Mouse (Mus musculus) intestine, embryonic 16.5 days (tissue): Measurements from ENCODE around the gene Natd1. TPM values are rescaled to one million over a fixed set of nuclear protein-coding genes. Genes with fewer than 3 reads are reported as not detected.
"Not testable (repeated sequence)": the region's sequence is repeated elsewhere in the genome, so short reads cannot be mapped to it uniquely, and the experiment has no call there.

Experiments
- ATAC-seq: fragments of 200-750 bp; cut with Nextera tagmentation; 2 replicates; pipeline ENCODE4 v1.8.0; 2017; ENCODE audit warnings: moderate TSS enrichment, moderate library complexity
- H3K27ac ChIP-seq: fragments of 300-500 bp; sonication (generic); 2 replicates; pipeline ENCODE4 v1.5.1; 2014; ENCODE audit warnings: mild to moderate bottlenecking, low read length
- H3K27me3 ChIP-seq: fragments of 300-500 bp; sonication (generic); replicated peaks from 2 replicates; pipeline ENCODE4 v1.6.1; 2014; ENCODE audit warnings: low read length, control low read depth, mixed read lengths; ENCODE audit not compliant: control insufficient read depth, insufficient read depth
- H3K36me3 ChIP-seq: fragments of 300-500 bp; sonication (generic); 2 replicates; pipeline ENCODE4 v1.6.1; 2014; ENCODE audit warnings: low read length, control low read depth; ENCODE audit not compliant: control insufficient read depth, insufficient read depth
- H3K4me1 ChIP-seq: fragments of 300-500 bp; sonication (generic); 2 replicates; pipeline ENCODE4 v1.6.1; 2014; ENCODE audit warnings: low read length, control low read depth, mixed read lengths; ENCODE audit not compliant: control insufficient read depth, insufficient read depth
- H3K4me2 ChIP-seq: fragments of 300-500 bp; sonication (generic); 2 replicates; pipeline ENCODE4 v1.6.1; 2014; ENCODE audit warnings: low read depth, low read length, control low read depth
- H3K4me3 ChIP-seq: fragments of 300-500 bp; sonication (generic); 2 replicates; pipeline ENCODE4 v1.5.1; 2014; ENCODE audit warnings: mild to moderate bottlenecking, low read length
- H3K9ac ChIP-seq: fragments of 300-500 bp; sonication (generic); 2 replicates; pipeline ENCODE4 v1.6.1; 2014; ENCODE audit warnings: low read depth, low read length
- H3K9me3 ChIP-seq: fragments of 300-500 bp; sonication (generic); 2 replicates; pipeline ENCODE4 v1.6.1; 2016; ENCODE audit warnings: low read length, control low read depth; ENCODE audit not compliant: control insufficient read depth
- WGBS: fragments of 180-500 bp; shearing (Covaris S2); extraction: QIAGEN DNeasy Blood & Tissue Kit; methylation state at CpG from one replicate; pipeline ENCODE4 v1.1.7; 2014; 5-methylcytosine and 5-hydroxymethylcytosine counted together
- polyA plus RNA-seq: library from polyadenylated mRNA; unstranded; fragments of >200 nt; fragmentation: Nextera tagmentation; extraction: Ambion mirVana; gene quantifications from 2 replicates; pipeline ENCODE4 v1.2.1, GENCODE M21; 2015

Natd1 gene
- polyA plus RNA-seq, 1 experiment from 2014 or later, result 10.8 TPM

DNA sequence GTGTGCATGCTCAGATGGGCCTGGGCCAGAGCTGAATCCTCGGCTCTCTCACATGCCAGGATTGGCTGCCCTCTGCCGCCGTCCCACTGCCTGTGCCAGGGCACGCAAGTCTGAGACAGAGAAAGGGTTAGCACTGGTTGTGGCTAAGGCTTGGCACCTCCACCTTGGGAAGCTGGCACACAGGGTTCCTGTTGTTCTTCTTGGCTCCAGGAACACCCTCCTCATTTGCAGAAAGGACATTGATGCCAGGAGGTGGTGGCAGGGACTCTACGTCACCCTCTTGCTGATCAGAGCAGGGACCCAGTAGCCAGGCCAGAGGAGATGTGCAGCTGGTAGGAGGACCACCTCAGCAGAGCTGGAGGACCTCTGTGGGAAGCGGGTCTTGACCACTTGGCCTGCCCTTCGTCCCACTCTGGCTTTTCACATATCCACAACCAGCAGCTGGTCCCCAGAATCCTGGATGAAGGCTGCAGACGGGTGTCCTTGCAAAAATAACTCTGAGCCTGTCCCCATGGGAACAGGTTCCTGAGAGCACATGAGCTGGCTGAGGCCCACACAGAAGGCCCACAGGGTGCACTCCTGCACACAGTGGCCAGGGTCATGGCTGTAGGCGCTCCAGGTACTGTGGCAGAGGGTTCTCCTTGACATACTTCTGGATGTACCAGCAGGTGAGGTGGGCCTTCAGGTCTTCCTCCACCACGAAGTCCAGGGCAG is 9.0 kb downstream of the Natd1 start:
- Histone ChIP-seq H3K36me3 (peaks cover 8% of the 10 kb centered on the region; the same call in 1 of the 2 replicates), H3K27me3 (no peaks in the 10 kb centered on the region), H3K4me3 (no peak overlapping the region), H3K27ac (no peak overlapping the region), H3K9ac (no peak overlapping the region), H3K9me3 (no peaks in the 10 kb centered on the region), H3K4me2 (no peak overlapping the region), H3K4me1 (no peaks in the 10 kb centered on the region)
- 91% methylated on average over 10 of the region's 10 CpGs for WGBS
- ATAC-seq, result no peak

DNA sequence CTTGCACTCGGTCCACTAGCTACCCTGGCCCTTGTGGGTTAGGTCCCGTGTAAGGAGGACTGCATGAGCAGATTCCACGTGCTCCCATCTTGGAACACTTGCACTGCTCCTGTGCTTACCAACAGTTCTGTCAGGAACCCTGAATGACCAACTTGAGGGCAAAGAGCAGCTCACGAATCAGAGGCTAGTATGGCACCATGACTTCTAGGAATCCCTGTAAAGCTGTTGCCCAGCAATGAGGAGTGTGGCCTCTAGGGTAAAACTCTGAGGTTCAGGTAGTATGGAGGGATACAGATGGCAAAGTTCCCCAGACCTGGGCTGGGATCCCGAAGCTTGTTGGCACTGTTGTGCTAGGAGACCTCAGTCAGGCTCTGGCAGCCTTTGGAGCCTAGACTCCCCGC is 10.9 kb downstream of the Natd1 start:
- Histone ChIP-seq H3K27me3 (no peaks in the 10 kb centered on the region), H3K36me3 (peaks cover 8% of the 10 kb centered on the region; the same call in 1 of the 2 replicates), H3K4me3 (no peak overlapping the region), H3K9me3 (no peaks in the 10 kb centered on the region), H3K9ac (no peak overlapping the region), H3K27ac (no peak overlapping the region), H3K4me2 (no peak overlapping the region), H3K4me1 (no peaks in the 10 kb centered on the region)
- WGBS, result 87% methylated on average over 6 of the region's 6 CpGs
- ATAC-seq, result no peak

DNA sequence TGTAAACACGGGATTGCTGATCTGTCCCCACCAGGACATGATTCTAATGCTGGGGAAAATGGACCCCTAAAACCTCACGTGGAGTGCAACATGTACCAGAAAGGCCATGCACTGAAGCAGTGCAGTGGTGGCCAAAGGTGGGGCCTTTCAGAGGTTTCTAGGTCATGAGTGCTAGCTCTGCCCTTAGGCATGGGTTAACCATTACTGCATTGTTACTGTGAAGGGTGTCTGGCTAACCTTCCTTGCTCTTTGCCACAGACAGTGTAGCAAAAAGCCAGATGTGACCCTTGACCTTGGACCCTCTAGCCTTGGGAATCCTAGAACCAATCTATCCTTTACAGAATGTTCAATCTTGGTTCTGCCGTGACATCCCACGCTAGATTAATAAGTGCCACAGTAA is 12.1 kb downstream of the Natd1 start:
- no peak overlapping the region for H3K4me2 ChIP-seq
- 64% methylated on average over 4 of the region's 4 CpGs for WGBS
- H3K27me3 ChIP-seq, result no peaks in the 10 kb centered on the region
- H3K9ac ChIP-seq, result no peak overlapping the region
- no peaks in the 10 kb centered on the region for H3K9me3 ChIP-seq
- H3K36me3 ChIP-seq, result peaks cover 8% of the 10 kb centered on the region; the same call in 1 of the 2 replicates
- H3K27ac ChIP-seq, result no peak overlapping the region
- no peaks in the 10 kb centered on the region for H3K4me1 ChIP-seq
- H3K4me3 ChIP-seq, result no peak overlapping the region
- no peak for ATAC-seq

GRCm38 (mm10) chr11:60902001-60902400 is 12.5 kb downstream of the Natd1 start:
- Histone ChIP-seq H3K4me3 (no peak overlapping the region), H3K4me2 (no peak overlapping the region), H3K27me3 (no peaks in the 10 kb centered on the region), H3K9ac (no peak overlapping the region), H3K9me3 (no peaks in the 10 kb centered on the region), H3K27ac (no peak overlapping the region), H3K4me1 (no peaks in the 10 kb centered on the region), H3K36me3 (peaks cover 8% of the 10 kb centered on the region; the same call in 1 of the 2 replicates)
- ATAC-seq, result no peak
- WGBS, result 84% methylated on average over 7 of the region's 7 CpGs

DNA sequence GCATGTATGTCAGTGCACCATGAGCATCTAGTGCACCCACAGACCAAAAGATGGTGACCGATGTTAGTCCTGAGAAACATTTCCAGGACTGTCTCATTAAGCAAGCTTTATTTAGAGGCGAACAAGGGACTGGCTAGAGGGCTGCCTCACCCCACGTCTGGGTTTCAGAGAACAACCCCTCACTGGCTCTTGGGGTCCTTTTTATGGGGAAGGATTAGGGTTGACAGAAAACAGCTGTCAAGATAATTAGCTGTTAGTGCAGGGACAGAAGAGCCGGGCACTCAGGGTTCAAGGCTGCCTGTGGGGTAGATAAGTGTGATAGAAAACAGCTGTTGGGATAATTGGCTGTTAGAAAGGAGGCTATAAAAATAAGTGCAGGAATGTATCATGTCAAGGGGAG is 18.6 kb downstream of the Natd1 start:
- Histone ChIP-seq H3K4me1 (no peaks in the 10 kb centered on the region), H3K27ac (no peak overlapping the region), H3K4me3 (no peak overlapping the region), H3K9me3 (no peaks in the 10 kb centered on the region), H3K27me3 (no peaks in the 10 kb centered on the region), H3K9ac (no peak overlapping the region), H3K36me3 (no peaks in the 10 kb centered on the region), H3K4me2 (no peak overlapping the region)
- 27% methylated on average over 4 of the region's 4 CpGs for WGBS
- ATAC-seq, result no peak

- H3K4me2 ChIP-seq, result no peak overlapping the region
Observed at GRCm38 (mm10) chr11:60890744-60891143, 23.8 kb downstream of the Natd1 start.

DNA sequence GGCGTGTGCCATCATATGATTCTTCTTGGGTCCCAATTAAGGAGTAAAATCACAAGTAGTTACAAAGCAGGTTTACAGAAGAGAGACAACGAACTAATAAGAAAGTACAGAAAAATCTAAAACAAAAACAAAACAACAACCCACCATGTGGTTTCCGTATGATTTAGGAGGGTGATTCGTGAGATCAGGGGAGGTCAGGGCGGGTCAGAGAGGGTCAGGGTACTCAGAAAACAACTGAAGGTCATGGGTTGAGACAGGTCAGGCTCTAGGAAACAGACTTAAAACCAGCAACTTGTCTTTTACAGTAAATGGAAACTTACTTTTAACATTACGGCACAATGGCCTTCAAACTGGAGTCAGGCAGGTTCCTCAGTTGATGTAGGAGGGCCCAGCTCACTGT is 24.3 kb downstream of the Natd1 start:
- 60% methylated on average over 6 of the region's 6 CpGs for WGBS
- no peaks in the 10 kb centered on the region for H3K4me1 ChIP-seq
- no peak for ATAC-seq
- H3K9me3 ChIP-seq, result no peaks in the 10 kb centered on the region
- no peak overlapping the region for H3K4me3 ChIP-seq
- no peak overlapping the region for H3K27ac ChIP-seq
- no peak overlapping the region for H3K4me2 ChIP-seq
- H3K9ac ChIP-seq, result no peak overlapping the region
- no peaks in the 10 kb centered on the region for H3K27me3 ChIP-seq
- H3K36me3 ChIP-seq, result no peaks in the 10 kb centered on the region

More at GRCm38 (mm10) chr11:60890744-60891143, 23.8 kb downstream of the Natd1 start:
- Histone ChIP-seq H3K27me3 (no peaks in the 10 kb centered on the region), H3K27ac (no peak overlapping the region), H3K4me3 (no peak overlapping the region), H3K9ac (no peak overlapping the region), H3K4me1 (no peaks in the 10 kb centered on the region), H3K36me3 (no peaks in the 10 kb centered on the region), H3K9me3 (no peaks in the 10 kb centered on the region)
- WGBS, result 52% methylated on average over 3 of the region's 3 CpGs
- ATAC-seq, result no peak

GRCm38 (mm10) chr11:60889861-60890260 is 24.7 kb downstream of the Natd1 start:
- H3K4me3 ChIP-seq, result no peak overlapping the region
- H3K27me3 ChIP-seq, result no peaks in the 10 kb centered on the region
- 67% methylated on average over 2 of the region's 2 CpGs for WGBS
- no peaks in the 10 kb centered on the region for H3K36me3 ChIP-seq
- no peak overlapping the region for H3K4me2 ChIP-seq
- no peak overlapping the region for H3K27ac ChIP-seq
- ATAC-seq, result no peak
- H3K4me1 ChIP-seq, result no peaks in the 10 kb centered on the region
- no peak overlapping the region for H3K9ac ChIP-seq
- H3K9me3 ChIP-seq, result no peaks in the 10 kb centered on the region

GRCm38 (mm10) chr11:60886986-60887385 is 27.6 kb downstream of the Natd1 start:
- H3K9me3 ChIP-seq, H3K27ac ChIP-seq, H3K4me1 ChIP-seq, H3K36me3 ChIP-seq, H3K4me2 ChIP-seq, H3K4me3 ChIP-seq, H3K9ac ChIP-seq, H3K27me3 ChIP-seq, ATAC-seq: not testable (repeated sequence)
- WGBS, result 85% methylated on average over 2 of the region's 3 CpGs

- no peak overlapping the region for H3K27ac ChIP-seq
- WGBS, result 70% methylated on average over 3 of the region's 3 CpGs
- H3K9ac ChIP-seq, result no peak overlapping the region
Observed at GRCm38 (mm10) chr11:60882386-60882785, 32.2 kb downstream of the Natd1 start.

More at GRCm38 (mm10) chr11:60882386-60882785, 32.2 kb downstream of the Natd1 start:
- Histone ChIP-seq H3K36me3 (no peaks in the 10 kb centered on the region), H3K4me1 (peaks cover 7% of the 10 kb centered on the region), H3K9me3 (no peaks in the 10 kb centered on the region), H3K27me3 (no peaks in the 10 kb centered on the region), H3K4me2 (no peak overlapping the region), H3K4me3 (no peak overlapping the region)
- ATAC-seq, result no peak
